Mouse (Mus musculus) activated CD4-positive, CD25-positive, alpha-beta regulatory T cell (primary cell): Measurements from ENCODE around the gene Dpp4. TPM values are rescaled to one million over a fixed set of nuclear protein-coding genes. Genes with fewer than 3 reads are reported as not detected.

Experiments used
- polyA plus RNA-seq, 2 experiments: library from polyadenylated mRNA; unstranded; fragments of 100-300 nt; shearing (Covaris generic); gene quantifications; one replicate each; pipeline ENCODE4 v1.2.1; 2017

Gene Dpp4
- 100 to 1,000 TPM; 103 to 186 TPM for polyA plus RNA-seq

GRCm38 (mm10) chr2:62412081-62412821, at the start of gene Dpp4:
Gene Dpp4 (minus strand): TSS chr2:62412231.

Other genes with a start within 250 kb of the Dpp4 start
- not detected for gene Gcg, start 71.4 kb upstream of the Dpp4 start, polyA plus RNA-seq
- gene Fap, start 161.8 kb upstream of the Dpp4 start, polyA plus RNA-seq, result under 1 TPM; 0.23 to 0.24 TPM
- gene Ifih1, start 234.0 kb upstream of the Dpp4 start, polyA plus RNA-seq, result 10 to 100 TPM; 17.2 to 22.1 TPM